Mouse (Mus musculus): ENCODE data around the gene Eno3. TPM values are rescaled to one million over a fixed set of nuclear protein-coding genes. Genes with fewer than 3 reads are reported as not detected.
A peak's percentile ranks its signal among the peaks of the same experiment; 100 is the strongest.

Gene Eno3
- polyA plus RNA-seq, 1 experiment from 2014 or later = 30.7 TPM

DNA sequence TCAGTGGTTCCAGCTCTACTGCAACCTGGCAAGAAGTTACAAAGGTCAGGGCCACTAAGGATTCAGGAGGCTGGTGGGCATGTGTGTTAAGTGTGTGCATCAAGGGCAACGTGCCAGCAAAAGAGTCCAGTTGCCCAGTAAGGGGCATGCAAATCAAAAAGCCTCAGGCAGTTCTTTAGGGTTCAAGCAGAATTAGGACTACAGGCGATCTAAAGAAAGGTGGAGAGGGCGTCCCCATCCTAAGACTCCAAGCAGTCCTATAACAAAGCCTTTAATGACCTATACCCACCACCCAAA is 10.8 kb upstream of the Eno3 start:
- Histone ChIP-seq H3K4me2 (ENCODE audit: low read depth, low read length) (peak overlapping the region; percentile 66), H3K36me3 (replicated peaks; ENCODE audit: control insufficient read depth, insufficient read depth, low read depth, low read length) (peaks cover 14% of the 10 kb centered on the region), H3K4me3 (ENCODE audit: low read depth, low read length) (peak overlapping the region; percentile 61), H3K27me3 (ENCODE audit: control insufficient read depth, insufficient read depth, low read length) (no peaks in the 10 kb centered on the region), H3K4me1 (ENCODE audit: control insufficient read depth, insufficient read depth, low read length) (peaks cover 2% of the 10 kb centered on the region; the same call in 1 of the 2 replicates), H3K27ac (replicated peaks; ENCODE audit: low read depth, low read length) (peak overlapping the region; percentile 84), H3K9me3 (replicated peaks; ENCODE audit: control insufficient read depth, low read length) (no peaks in the 10 kb centered on the region), H3K9ac (replicated peaks; ENCODE audit: low read length) (peak overlapping the region; percentile 70)
- no peak for DNase-seq (ENCODE audit: low spot score)
- no peak; the same call in 1 of the 2 replicates for ATAC-seq (replicated peaks; ENCODE audit: insufficient number of reproducible peaks, low FRiP score, low TSS enrichment, low read depth)
- 16% methylated on average over 3 of the region's 3 CpGs for WGBS

GRCm38 (mm10) chr11:70646691-70647650 is 10.0 kb upstream of the Eno3 start, which contains the start of the genes Rnf167 and Slc25a11:
TSS of gene Rnf167 (plus strand) at chr11:70647235.
TSS of gene Slc25a11 (minus strand) at chr11:70647479.
- H3K36me3 ChIP-seq (replicated peaks; ENCODE audit: control insufficient read depth, insufficient read depth, low read depth, low read length) = peaks cover 17% of the 10 kb centered on the region

GRCm38 (mm10) chr11:70647716-70648420 is 9.1 kb upstream of the Eno3 start:
- peak overlapping the region; percentile 84 for H3K4me2 ChIP-seq (ENCODE audit: low read depth, low read length)
- ATAC-seq (replicated peaks; ENCODE audit: insufficient number of reproducible peaks, low FRiP score, low TSS enrichment, low read depth) (peak; percentile 22), DNase-seq (ENCODE audit: low spot score) (no peak)
- H3K27me3 ChIP-seq (ENCODE audit: control insufficient read depth, insufficient read depth, low read length) = no peaks in the 10 kb centered on the region
- peaks cover 17% of the 10 kb centered on the region for H3K36me3 ChIP-seq (replicated peaks; ENCODE audit: control insufficient read depth, insufficient read depth, low read depth, low read length)
- H3K9ac ChIP-seq (replicated peaks; ENCODE audit: low read length) = peak overlapping the region; percentile 68
- WGBS = 3% methylated on average over 28 of the region's 28 CpGs
- H3K4me1 ChIP-seq (ENCODE audit: control insufficient read depth, insufficient read depth, low read length) = peaks cover 4% of the 10 kb centered on the region
- peak overlapping the region; percentile 65 for H3K27ac ChIP-seq (replicated peaks; ENCODE audit: low read depth, low read length)
- peak overlapping the region; percentile 66 for H3K4me3 ChIP-seq (ENCODE audit: low read depth, low read length)
- no peaks in the 10 kb centered on the region for H3K9me3 ChIP-seq (replicated peaks; ENCODE audit: control insufficient read depth, low read length)

More at GRCm38 (mm10) chr11:70646691-70647650, 10.0 kb upstream of the Eno3 start, which contains the start of the genes Rnf167 and Slc25a11:
- Histone ChIP-seq H3K9ac (replicated peaks; ENCODE audit: low read length) (peak within 1 kb of the TSS; percentile 70), H3K9me3 (replicated peaks; ENCODE audit: control insufficient read depth, low read length) (no peaks in the 10 kb centered on the region), H3K27ac (replicated peaks; ENCODE audit: low read depth, low read length) (peak within 1 kb of the TSS; percentile 84), H3K4me3 (ENCODE audit: low read depth, low read length) (peak within 1 kb of the TSS; percentile 66), H3K27me3 (ENCODE audit: control insufficient read depth, insufficient read depth, low read length) (no peaks in the 10 kb centered on the region), H3K4me1 (ENCODE audit: control insufficient read depth, insufficient read depth, low read length) (peaks cover 2% of the 10 kb centered on the region; the same call in 1 of the 2 replicates), H3K4me2 (ENCODE audit: low read depth, low read length) (peak within 1 kb of the TSS; percentile 84)
- DNase-seq (ENCODE audit: low spot score) (peak; percentile 100), ATAC-seq (replicated peaks; ENCODE audit: insufficient number of reproducible peaks, low FRiP score, low TSS enrichment, low read depth) (peak; percentile 70)
- WGBS = under 1% methylated on average over 63 of the region's 63 CpGs

DNA sequence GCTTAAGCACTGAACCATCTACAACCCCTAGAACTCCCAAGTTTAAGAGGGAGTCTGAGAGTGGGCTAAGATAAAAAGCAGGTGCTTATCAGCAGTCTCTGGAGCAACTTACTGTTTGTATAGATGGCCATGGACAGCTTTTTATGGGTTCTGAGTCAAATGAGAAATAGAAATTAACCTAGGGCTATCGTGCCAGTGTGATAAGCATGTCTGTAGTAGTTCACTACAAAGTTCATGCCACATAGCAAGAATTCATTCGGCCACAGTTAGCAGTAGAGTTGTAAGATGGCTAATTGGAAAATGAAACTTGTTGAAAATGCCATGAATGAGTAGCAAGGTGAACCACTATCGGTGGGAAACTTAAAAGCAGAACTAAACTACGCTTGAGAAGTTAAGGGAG is 8.5 kb upstream of the Eno3 start:
- peak overlapping the region; percentile 66 for H3K4me3 ChIP-seq (ENCODE audit: low read depth, low read length)
- H3K27ac ChIP-seq (replicated peaks; ENCODE audit: low read depth, low read length) = no peak overlapping the region
- 83% methylated on average over 4 of the region's 4 CpGs for WGBS
- peaks cover 17% of the 10 kb centered on the region for H3K36me3 ChIP-seq (replicated peaks; ENCODE audit: control insufficient read depth, insufficient read depth, low read depth, low read length)
- H3K27me3 ChIP-seq (ENCODE audit: control insufficient read depth, insufficient read depth, low read length) = no peaks in the 10 kb centered on the region
- H3K4me2 ChIP-seq (ENCODE audit: low read depth, low read length) = peak overlapping the region; percentile 84
- no peak for DNase-seq (ENCODE audit: low spot score)
- no peak for ATAC-seq (replicated peaks; ENCODE audit: insufficient number of reproducible peaks, low FRiP score, low TSS enrichment, low read depth)
- H3K9ac ChIP-seq (replicated peaks; ENCODE audit: low read length) = no peak overlapping the region; the same call in 1 of the 2 replicates
- H3K4me1 ChIP-seq (ENCODE audit: control insufficient read depth, insufficient read depth, low read length) = peaks cover 4% of the 10 kb centered on the region
- no peaks in the 10 kb centered on the region for H3K9me3 ChIP-seq (replicated peaks; ENCODE audit: control insufficient read depth, low read length)

GRCm38 (mm10) chr11:70649185-70649734 is 7.7 kb upstream of the Eno3 start:
- H3K9me3 ChIP-seq (replicated peaks; ENCODE audit: control insufficient read depth, low read length) = no peaks in the 10 kb centered on the region
- no peak overlapping the region for H3K9ac ChIP-seq (replicated peaks; ENCODE audit: low read length)
- H3K36me3 ChIP-seq (replicated peaks; ENCODE audit: control insufficient read depth, insufficient read depth, low read depth, low read length) = peaks cover 17% of the 10 kb centered on the region
- H3K4me2 ChIP-seq (ENCODE audit: low read depth, low read length) = no peak overlapping the region; the same call in 1 of the 2 replicates
- WGBS = 82% methylated on average over 8 of the region's 8 CpGs
- H3K4me3 ChIP-seq (ENCODE audit: low read depth, low read length) = no peak overlapping the region
- ATAC-seq (replicated peaks; ENCODE audit: insufficient number of reproducible peaks, low FRiP score, low TSS enrichment, low read depth) (no peak), DNase-seq (ENCODE audit: low spot score) (no peak)
- H3K27me3 ChIP-seq (ENCODE audit: control insufficient read depth, insufficient read depth, low read length) = no peaks in the 10 kb centered on the region
- H3K27ac ChIP-seq (replicated peaks; ENCODE audit: low read depth, low read length) = no peak overlapping the region
- H3K4me1 ChIP-seq (ENCODE audit: control insufficient read depth, insufficient read depth, low read length) = peaks cover 4% of the 10 kb centered on the region

- Histone ChIP-seq H3K4me3 (ENCODE audit: low read depth, low read length) (no peak overlapping the region), H3K9ac (replicated peaks; ENCODE audit: low read length) (no peak overlapping the region), H3K27me3 (ENCODE audit: control insufficient read depth, insufficient read depth, low read length) (no peaks in the 10 kb centered on the region), H3K9me3 (replicated peaks; ENCODE audit: control insufficient read depth, low read length) (no peaks in the 10 kb centered on the region), H3K27ac (replicated peaks; ENCODE audit: low read depth, low read length) (peak overlapping the region; percentile 13; the same call in 1 of the 2 replicates), H3K4me1 (ENCODE audit: control insufficient read depth, insufficient read depth, low read length) (peaks cover 4% of the 10 kb centered on the region), H3K36me3 (replicated peaks; ENCODE audit: control insufficient read depth, insufficient read depth, low read depth, low read length) (peaks cover 17% of the 10 kb centered on the region), H3K4me2 (ENCODE audit: low read depth, low read length) (no peak overlapping the region)
- 81% methylated on average over 12 of the region's 12 CpGs for WGBS
- ATAC-seq (replicated peaks; ENCODE audit: insufficient number of reproducible peaks, low FRiP score, low TSS enrichment, low read depth) (no peak), DNase-seq (ENCODE audit: low spot score) (no peak)
Observed at GRCm38 (mm10) chr11:70650322-70651175, 6.5 kb upstream of the Eno3 start.

GRCm38 (mm10) chr11:70651391-70651790 is 5.6 kb upstream of the Eno3 start:
- H3K4me3 ChIP-seq (ENCODE audit: low read depth, low read length) = no peak overlapping the region; the same call in 1 of the 2 replicates
- H3K4me2 ChIP-seq (ENCODE audit: low read depth, low read length) = no peak overlapping the region; the same call in 1 of the 2 replicates
- H3K9ac ChIP-seq (replicated peaks; ENCODE audit: low read length) = no peak overlapping the region
- ATAC-seq (replicated peaks; ENCODE audit: insufficient number of reproducible peaks, low FRiP score, low TSS enrichment, low read depth) = no peak
- WGBS = 80% methylated on average over 2 of the region's 2 CpGs
- H3K36me3 ChIP-seq (replicated peaks; ENCODE audit: control insufficient read depth, insufficient read depth, low read depth, low read length) = peaks cover 17% of the 10 kb centered on the region
- no peak for DNase-seq (ENCODE audit: low spot score)
- H3K27me3 ChIP-seq (ENCODE audit: control insufficient read depth, insufficient read depth, low read length) = no peaks in the 10 kb centered on the region
- H3K27ac ChIP-seq (replicated peaks; ENCODE audit: low read depth, low read length) = no peak overlapping the region
- H3K4me1 ChIP-seq (ENCODE audit: control insufficient read depth, insufficient read depth, low read length) = peaks cover 4% of the 10 kb centered on the region
- H3K9me3 ChIP-seq (replicated peaks; ENCODE audit: control insufficient read depth, low read length) = no peaks in the 10 kb centered on the region

Measured in embryonic facial prominence, embryonic 11.5 days (tissue).